Mouse (Mus musculus): ENCODE results near the gene Gm10406. TPM values are rescaled to one million over a fixed set of nuclear protein-coding genes. Genes with fewer than 3 reads are reported as not detected.
"Not testable (repeated sequence)": the region's sequence is repeated elsewhere in the genome, so short reads cannot be mapped to it uniquely, and the experiment has no call there.

Gm10406 gene
- total RNA-seq (2021): 1 to 10 TPM in 1 of 2 experiments, under 1 TPM in 1; 0.37 to 1.4 TPM
- long read RNA-seq, experiment 1, partial matches to known transcripts: 0 of 1 reads
- long read RNA-seq, experiment 1, other reads (novel, unspliced or antisense): 1 of 1 reads
- long read RNA-seq, experiment 2: 0 reads

DNA sequence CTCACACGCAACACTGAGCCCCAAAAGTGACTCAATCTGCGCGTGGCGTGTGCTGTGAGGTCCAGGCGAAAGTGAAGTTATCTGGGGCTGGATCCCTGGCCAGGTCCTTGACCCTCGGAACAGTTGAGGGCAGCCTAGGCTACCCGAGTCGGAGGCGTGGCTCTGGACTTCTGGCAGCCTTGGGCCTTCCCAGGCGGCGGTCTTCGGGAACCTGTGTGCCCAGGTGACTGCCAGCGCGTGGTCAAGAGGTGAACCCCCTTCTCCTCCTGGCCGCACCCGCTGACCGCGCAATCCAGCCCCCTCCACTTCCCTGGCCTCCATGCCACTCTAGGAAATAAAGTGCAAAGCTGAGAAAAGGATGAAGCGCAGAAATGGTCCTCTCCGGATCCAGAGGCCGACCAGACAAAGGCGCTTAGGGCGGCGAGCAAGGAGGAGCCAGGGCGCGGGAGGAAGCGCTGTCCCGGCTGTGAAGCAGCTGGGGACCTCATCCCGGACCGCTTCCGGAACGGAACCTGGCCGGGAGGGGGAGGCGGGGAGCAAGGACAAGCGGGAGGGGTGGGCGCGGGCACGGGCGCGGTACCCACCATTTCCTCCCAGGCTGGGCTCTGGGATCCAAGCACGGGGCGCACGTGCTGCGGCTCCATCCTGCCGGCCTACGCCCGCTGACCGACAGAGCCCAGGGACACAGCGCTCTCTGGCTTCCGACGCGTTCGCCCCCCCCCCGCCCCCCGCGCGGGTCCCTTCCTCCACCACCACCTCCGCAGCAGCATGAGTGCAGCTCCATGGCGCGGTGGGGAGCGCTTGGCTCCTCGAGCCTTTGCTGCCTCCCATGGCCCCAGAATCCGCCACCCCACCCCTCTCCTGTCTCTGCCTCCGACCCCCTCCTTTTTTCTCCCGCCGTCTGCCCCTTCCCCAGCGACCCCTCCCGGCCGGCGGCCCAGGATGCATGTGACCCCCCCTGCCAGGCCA, at the start of gene Gm10406:
Gene Gm10406 (minus strand): TSS at position 669 of the 969 bp plus-strand sequence.
- DNase-seq (ENCODE audit: low spot score in 2 of 2): peak; percentile 24 to 30

GRCm38 (mm10) chr14:7044870-7045269, 17.6 kb upstream of the Gm10406 start, which contains the start of gene Gm3685:
Gene Gm3685, minus strand, starts transcription at chr14:7044970.
- DNase-seq (ENCODE audit: low spot score in 2 of 2): not testable (repeated sequence)

- DNase-seq (ENCODE audit: low spot score in 2 of 2): peak; percentile 1 to 9
Observed at GRCm38 (mm10) chr14:7026274-7026673, 975 bp downstream of the Gm10406 start.

- DNase-seq (ENCODE audit: low spot score in 2 of 2): not testable (repeated sequence)
Observed at GRCm38 (mm10) chr14:6973718-6974117, 53.5 kb downstream of the Gm10406 start, which contains the start of gene Gm6356. Gene Gm6356, minus strand, starts transcription at chr14:6973818.

Other genes starting within 250 kb of the Gm10406 start
- gene Gm3642, start 187.1 kb downstream of the Gm10406 start, total RNA-seq (2021): not detected
- gene Gm3667, start 137.5 kb downstream of the Gm10406 start, total RNA-seq (2021): 1 to 10 TPM; 1.8 to 1.9 TPM
- gene Gm6356, start 53.6 kb downstream of the Gm10406 start, total RNA-seq (2021): under 1 TPM in 1 of 2 experiments, not detected in 1; 0.21 TPM
- gene Gm3685, start 17.5 kb upstream of the Gm10406 start, total RNA-seq (2021): not detected
- gene Gm3696, start 73.2 kb upstream of the Gm10406 start, total RNA-seq (2021): 1 to 10 TPM; 2.3 to 2.8 TPM
- gene Gm6676, start 98.0 kb upstream of the Gm10406 start, total RNA-seq (2021): not detected
- 1 to 10 TPM; 1.4 to 1.6 TPM for gene Gm3512, start 147.1 kb upstream of the Gm10406 start, total RNA-seq (2021)
- gene Gm16434, start 167.1 kb upstream of the Gm10406 start, total RNA-seq (2021): not detected
- gene Gm3727, start 237.3 kb upstream of the Gm10406 start, total RNA-seq (2021): not detected